Mouse (Mus musculus): ENCODE results near the gene Cacnb1.

DNA sequence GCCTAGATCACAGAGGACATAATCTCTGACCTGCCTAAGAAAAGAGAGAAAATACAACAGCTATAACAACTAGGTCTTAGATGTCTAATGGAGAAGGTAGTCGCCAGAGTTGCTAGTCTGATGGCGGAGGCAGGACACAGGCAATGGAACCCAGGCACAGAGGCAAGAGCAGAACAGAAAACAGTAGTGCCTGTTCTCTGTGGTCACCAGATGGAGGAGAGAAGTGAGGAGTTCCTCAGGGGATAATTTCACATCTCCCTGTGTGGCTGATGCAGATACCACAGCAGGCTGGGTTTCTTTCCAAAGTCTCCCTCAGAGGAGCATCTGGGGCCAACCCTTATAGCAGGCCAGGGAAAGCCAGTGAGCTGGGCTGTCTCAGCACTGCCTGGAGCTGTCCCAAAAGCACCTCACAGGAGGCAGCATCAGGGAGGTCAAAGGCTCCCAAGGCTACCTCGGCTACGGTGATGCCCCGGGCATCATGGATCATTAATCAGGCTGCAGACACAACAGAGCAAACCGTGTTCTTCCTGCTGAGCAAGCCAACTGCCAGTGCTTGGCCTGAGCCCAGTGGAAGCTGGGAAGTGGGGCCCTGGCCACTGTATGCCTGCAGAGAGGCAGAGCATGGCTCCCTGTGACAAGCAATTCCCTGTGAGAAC lies 65.8 kb downstream of the Cacnb1 start:
- TF ChIP-seq CTCF (conservative IDR thresholded peaks at IDR 0.05; ENCODE audit: insufficient read depth, insufficient read length, low read depth, low read length) (no peak), POLR2A (IDR thresholded peaks at IDR 0.05; ENCODE audit: low read depth, low read length) (no peak)

All from kidney, adult 2 months (tissue).